Mouse (Mus musculus) C2C12 (cell line): Measurements from ENCODE around the gene Slc1a7.

ENCODE experiments used
- CEBPB ChIP-seq: IDR thresholded peaks from one replicate; pipeline ENCODE4 v1.6.1; 2011; ENCODE audit warnings: low read depth, mild to moderate bottlenecking, control low read depth, moderate library complexity
- CTCF ChIP-seq: IDR thresholded peaks from one replicate; pipeline ENCODE4 v1.5.1; 2011; ENCODE audit not compliant: control insufficient read depth, insufficient read depth, insufficient read length
- MAX ChIP-seq: IDR thresholded peaks from one replicate; pipeline ENCODE4 v1.6.1; 2011; ENCODE audit warnings: mild to moderate bottlenecking, control low read depth
- MYOG ChIP-seq: IDR thresholded peaks from one replicate; pipeline ENCODE4 v1.6.1; 2011; ENCODE audit not compliant: control insufficient read depth, insufficient read length; ENCODE audit errors: extremely low read depth

- TF ChIP-seq CTCF: no peak
- TF ChIP-seq MYOG: no peak
- no peak for TF ChIP-seq CEBPB
- TF ChIP-seq MAX: no peak
These were observed 17.7 kb downstream of the Slc1a7 start for GRCm38 (mm10) chr4:107985812-107986211.
